Mouse (Mus musculus) heart, adult 18-20 months (tissue): ENCODE data around the gene Gsdma. TPM values are rescaled to one million over a fixed set of nuclear protein-coding genes. Genes with fewer than 3 reads are reported as not detected.
A peak's percentile ranks its signal among the peaks of the same experiment; 100 is the strongest.

Experiments
- DNase-seq, 2 experiments: peaks; one replicate each; pipeline ENCODE4 v3.0.0; 2021 to 2022; ENCODE audit warnings: mixed read lengths in 1 of 2
- total RNA-seq, 2 experiments: library from RNA; stranded (reverse); gene quantifications; 2 replicates each; pipeline ENCODE4 v1.2.3; 2021

The Gsdma gene
- total RNA-seq, 2 experiments from 2014 or later, result 0.10 TPM

DNA sequence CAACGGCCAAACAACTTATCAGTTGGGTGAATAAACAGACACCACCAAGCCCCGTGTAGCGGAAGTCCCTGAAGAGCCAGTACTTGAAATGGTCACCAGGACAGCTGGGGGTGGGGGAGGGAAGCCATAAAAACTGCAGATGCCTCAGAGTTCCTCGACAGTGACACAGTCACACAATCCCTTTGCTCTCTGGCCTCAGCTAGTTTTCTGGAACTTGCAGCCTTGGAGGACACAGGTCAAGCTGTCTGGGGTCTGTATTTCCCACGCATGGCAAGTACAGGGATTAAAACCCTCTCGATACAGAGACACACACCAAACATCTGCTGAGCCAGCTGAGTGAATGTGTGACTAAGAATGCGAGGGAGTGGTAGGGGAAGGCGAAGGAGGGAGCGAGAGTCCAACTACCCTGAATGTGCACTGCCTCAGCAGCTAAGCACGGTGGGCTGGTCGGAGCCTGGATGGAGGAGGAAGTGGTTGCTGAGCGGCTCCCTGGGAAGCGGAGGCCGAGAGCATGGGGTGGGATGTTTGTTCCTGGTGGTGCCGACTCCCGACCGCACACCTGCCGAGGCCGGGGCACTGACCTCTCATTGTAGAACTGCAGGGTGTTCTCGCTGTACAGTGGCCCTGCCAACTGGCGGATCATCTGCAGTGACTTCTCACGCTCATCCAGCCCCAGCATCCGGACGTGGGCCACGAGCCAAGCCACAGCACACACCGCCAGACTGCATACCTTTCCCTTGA lies 45.0 kb downstream of the Gsdma start:
- DNase-seq, result peak; percentile 66 to 68

DNA sequence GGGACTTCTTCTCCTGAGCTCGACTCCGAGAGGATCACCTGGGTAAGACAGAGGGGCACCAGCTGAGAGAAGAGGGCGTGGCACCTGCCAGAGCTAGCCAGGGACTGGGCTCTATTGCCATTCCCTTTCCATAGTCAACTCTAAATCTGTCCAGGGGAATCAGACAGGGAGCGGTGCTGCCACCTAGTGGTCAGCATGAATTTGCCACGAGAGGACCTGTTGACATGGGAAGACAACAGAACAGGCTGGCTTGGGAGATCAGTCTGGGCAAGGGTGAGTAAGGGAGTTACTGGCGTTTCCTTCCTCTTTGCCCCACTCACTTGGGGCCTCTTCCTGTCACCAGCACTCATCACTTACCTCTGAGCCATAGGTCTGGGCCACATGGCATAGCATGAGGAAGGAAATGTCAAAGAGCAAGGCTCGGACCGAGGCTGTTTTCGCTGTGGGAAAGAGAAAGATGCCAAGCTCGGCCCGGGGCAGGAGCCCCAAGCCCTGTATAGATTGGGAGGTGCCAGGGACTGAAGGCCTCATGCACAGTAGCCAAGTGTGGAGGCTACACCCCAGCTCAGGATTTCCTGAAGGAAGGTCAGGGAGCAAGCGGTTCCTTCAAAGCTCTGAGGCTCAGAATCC lies 46.4 kb downstream of the Gsdma start:
- peak; percentile 86 to 94 for DNase-seq

DNA sequence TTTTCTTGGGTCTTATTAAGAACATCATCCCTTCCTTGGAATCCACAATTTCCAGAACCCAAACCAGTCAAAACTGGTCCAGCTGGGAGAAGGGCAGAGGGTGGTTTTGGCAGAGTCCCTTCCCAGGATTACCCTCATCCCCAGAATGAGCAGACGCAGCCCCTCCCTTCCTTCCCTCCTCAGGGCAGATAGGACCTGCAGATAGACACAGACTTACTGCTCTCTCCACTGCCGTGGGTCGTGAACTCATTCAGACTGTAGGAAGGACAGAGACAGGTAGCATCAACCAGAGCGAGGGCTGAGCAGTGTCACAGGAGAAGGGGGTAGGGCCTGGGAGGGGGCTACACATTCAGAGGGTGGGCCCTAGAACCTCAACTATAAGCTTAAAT lies 46.9 kb downstream of the Gsdma start:
- DNase-seq, result no peak

DNA sequence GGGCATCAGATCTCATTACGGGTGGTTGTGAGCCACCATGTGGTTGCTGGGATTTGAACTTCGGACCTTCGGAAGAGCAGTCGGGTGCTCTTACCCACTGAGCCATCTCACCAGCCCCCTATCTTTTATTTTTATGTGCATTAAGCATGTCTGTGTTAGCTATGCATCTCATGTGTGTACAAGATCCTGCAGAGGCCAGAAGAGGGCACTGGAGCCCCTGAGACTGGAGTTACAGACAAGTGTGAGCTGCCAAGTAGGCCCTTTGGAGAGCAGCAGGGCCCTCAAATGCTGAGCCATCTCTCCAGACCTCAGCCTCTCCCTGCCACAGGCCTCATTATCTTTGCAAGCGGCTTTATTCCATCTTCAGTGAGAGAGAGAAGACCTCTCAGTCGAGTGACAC lies 47.9 kb downstream of the Gsdma start:
- DNase-seq, result peak in 1 of 2 experiments; percentile 46

DNA sequence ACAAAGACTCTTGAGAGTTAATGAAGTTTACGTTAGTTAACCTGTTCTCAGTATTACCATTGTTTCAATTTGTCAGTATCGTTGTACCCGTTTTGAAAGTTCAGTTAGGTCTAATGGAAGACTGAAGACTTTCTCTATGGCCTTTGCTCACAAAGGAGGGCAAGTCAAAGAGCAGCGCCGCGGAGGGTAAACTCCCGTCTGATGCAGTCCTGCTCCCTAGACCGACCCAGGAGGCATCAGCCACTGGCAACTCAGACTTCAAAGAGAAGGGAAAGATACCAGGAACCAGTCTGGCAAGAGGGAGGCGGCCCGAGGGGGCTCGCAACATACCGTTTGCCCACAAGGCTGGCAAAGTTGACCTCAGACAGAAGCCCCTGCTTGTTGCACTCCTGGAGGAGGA lies 49.6 kb downstream of the Gsdma start:
- no peak for DNase-seq

DNA sequence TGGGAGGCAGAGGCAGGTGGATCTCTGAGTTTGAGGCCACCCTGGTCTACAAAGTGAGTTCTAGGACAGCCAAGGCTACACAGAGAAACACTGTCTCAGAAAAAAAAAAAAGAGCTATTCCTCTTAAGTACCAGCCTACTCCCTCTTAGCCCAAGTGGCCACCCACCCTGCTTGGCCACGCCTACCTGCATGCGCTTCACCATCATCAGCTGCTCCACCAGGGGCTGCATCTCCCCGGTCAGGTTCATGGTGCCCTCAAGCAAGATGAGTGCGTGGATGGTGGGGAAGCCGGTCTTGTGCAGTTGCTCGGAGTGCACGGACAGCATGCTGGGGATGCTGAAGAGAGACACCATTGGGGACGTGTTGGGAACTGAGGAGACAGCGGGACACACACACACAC lies 51.8 kb downstream of the Gsdma start:
- no peak for DNase-seq

DNA sequence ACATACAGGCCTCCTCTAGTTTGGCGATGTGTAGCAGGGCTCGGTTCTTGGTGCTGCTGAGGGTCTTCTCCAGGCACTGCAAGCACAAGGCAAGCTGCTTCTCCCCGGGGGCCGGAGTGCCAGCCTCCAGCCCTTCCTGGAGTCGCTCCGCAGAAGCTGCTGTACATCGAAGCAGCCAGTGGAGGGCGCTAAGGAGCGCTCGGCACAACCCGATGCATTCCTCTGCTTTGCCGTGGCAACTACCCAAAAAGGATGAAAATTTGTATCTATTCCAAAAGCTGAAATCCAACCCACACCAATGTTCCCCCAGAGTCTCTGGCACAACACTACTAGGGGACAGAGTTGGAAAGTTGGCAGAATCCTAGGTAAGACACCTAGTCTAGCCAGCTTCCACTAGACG lies 53.8 kb downstream of the Gsdma start:
- peak; percentile 75 to 82 for DNase-seq

DNA sequence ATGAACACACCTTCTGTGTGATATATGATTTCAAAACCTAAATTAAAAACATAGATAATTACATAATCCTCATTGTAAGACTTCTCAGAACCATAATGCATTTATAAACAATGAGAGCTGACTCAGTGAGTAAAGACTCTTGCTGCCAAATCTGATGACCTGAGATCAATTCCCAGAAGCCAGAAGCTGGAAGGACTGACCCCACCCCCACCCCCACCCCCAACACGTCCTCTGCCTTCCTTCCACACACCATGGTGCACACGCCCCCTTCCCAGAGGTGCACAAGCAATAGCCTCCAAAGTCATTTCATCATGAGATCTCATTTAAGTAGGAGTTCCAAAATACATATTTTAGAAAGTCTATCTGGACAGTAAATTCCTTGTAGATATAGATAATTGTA lies 56.6 kb downstream of the Gsdma start:
- DNase-seq, result no peak

DNA sequence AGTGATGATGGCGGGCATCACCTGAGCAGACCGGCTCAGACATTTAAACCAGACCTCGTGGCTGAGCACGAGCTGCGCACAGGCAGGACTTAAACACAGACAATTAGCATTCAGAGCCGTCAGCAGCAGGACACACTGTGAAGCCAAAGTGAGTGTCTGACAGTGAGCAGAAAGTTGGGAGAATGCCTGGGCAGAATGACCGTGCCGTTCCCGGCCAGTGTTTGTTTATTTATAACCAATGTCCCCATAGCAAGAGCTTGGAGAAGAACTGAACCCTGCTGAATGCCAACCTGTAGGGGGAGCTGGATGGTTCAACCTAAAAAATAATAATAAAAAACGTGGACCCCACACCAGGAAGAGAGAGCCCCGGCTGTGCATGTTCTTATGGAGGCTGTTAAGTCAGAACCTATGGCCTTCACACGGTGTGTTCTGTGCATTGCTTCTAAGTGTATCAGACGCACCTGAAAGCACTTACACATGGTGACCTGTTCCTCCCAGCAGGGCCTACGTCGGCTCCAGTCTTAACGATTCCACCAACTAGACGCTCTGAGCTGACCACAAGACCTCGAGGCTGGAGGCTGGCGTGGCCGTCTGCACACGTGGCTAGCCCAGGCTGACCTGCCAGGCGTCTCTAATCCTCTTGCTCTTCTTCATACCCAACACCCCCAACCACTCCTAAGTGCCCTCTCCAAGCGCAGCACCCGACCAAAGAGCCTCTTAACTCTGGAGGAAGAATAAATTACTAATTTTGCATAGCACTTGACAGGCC lies 57.5 kb downstream of the Gsdma start:
- DNase-seq, result peak; percentile 89 to 93

DNA sequence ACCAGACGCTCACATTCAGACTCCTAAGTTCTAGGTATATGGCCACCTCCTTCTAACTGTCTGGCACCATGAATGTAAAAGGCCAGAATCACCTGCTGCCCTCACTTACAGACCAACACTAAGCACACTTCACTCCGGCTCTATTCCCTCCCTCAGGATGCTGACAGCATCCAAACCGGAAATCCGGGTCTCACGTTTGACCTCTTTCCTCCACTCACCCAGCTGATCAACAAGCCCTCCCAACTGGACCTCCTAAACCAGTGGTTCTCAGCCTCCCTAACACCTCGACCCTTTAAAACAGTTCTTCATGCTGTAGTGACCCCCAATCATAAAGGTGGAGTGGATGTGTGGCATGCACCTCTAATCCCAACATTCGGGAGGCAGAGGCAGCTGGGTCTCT lies 58.9 kb downstream of the Gsdma start:
- no peak for DNase-seq

DNA sequence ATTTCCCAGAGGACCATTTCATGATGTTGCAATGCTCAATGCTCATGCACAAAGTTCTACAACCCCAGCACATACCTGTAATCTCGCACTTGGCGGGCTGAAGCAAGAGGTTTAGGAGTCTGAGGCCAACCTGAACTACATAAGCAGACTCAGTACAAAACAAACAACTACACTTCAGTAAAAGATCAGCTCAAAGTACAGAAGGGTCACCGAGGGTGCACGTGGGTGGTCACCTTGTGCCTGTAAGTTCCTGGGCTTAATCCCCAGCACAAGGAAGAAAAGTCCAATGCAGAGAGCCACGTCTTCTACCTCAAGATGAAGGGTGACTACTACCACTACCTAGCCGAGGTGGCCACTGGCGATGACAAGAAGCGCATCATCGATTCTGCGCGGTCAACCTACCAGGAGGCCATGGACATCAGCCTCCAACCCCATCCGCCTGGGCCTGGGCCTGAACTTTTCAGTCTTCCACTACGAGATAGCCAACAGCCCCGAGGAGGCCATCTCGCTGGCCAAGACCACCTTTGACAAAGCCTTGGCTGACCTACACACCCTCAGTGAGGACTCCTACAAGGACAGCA lies 61.9 kb downstream of the Gsdma start:
- no peak for DNase-seq

Other genes starting within 250 kb of the Gsdma start
- gene Mien1, start 225.4 kb upstream of the Gsdma start, total RNA-seq, result 10 to 100 TPM; 63.9 to 65.9 TPM
- gene Grb7, start 218.0 kb upstream of the Gsdma start, total RNA-seq, result under 1 TPM; 0.21 to 0.30 TPM
- gene Ikzf3, start 118.3 kb upstream of the Gsdma start, total RNA-seq, result 1 to 10 TPM in 1 of 2 experiments, under 1 TPM in 1; 0.89 to 5.0 TPM
- gene Zpbp2, start 113.3 kb upstream of the Gsdma start, total RNA-seq, result not detected
- gene Ormdl3, start 77.0 kb upstream of the Gsdma start, total RNA-seq, result 10 to 100 TPM; 42.6 to 47.5 TPM
- gene Lrrc3c, start 66.1 kb upstream of the Gsdma start, total RNA-seq, result not detected
- gene Gm12355, start 38.7 kb upstream of the Gsdma start, total RNA-seq, result 10 to 100 TPM in 1 of 2 experiments, 1 to 10 TPM in 1; 6.6 to 10.4 TPM
- 1 to 10 TPM; 3.0 to 3.1 TPM for gene Gsdma3, start 38.0 kb upstream of the Gsdma start, total RNA-seq
- gene Gsdma2, start 17.6 kb upstream of the Gsdma start, total RNA-seq, result not detected
- 100 to 1,000 TPM in 1 of 2 experiments, 10 to 100 TPM in 1; 99.2 to 107 TPM for gene Psmd3, start 18.2 kb downstream of the Gsdma start, total RNA-seq
- gene Csf3, start 36.9 kb downstream of the Gsdma start, total RNA-seq, result not detected
- 10 to 100 TPM; 42.0 to 44.2 TPM for gene Med24, start 65.1 kb downstream of the Gsdma start, total RNA-seq
- gene Thra, start 76.3 kb downstream of the Gsdma start, total RNA-seq, result 100 to 1,000 TPM in 1 of 2 experiments, 10 to 100 TPM in 1; 99.7 to 103 TPM
- gene Nr1d1, start 111.0 kb downstream of the Gsdma start, total RNA-seq, result 10 to 100 TPM; 54.2 to 67.6 TPM
- gene Msl1, start 131.2 kb downstream of the Gsdma start, total RNA-seq, result 10 to 100 TPM; 71.7 to 73.3 TPM
- gene Casc3, start 140.6 kb downstream of the Gsdma start, total RNA-seq, result 10 to 100 TPM; 17.2 to 19.3 TPM
- under 1 TPM; 0.72 to 0.82 TPM for gene Rapgefl1, start 172.4 kb downstream of the Gsdma start, total RNA-seq
- 10 to 100 TPM in 1 of 2 experiments, 1 to 10 TPM in 1; 7.3 to 10.1 TPM for gene Wipf2, start 199.3 kb downstream of the Gsdma start, total RNA-seq
- under 1 TPM; 0.40 to 0.41 TPM for gene Cdc6, start 243.4 kb downstream of the Gsdma start, total RNA-seq